Mouse (Mus musculus) heart, adult 2 months (tissue): ENCODE data around the gene Muc3. TPM values are rescaled to one million over a fixed set of nuclear protein-coding genes. Genes with fewer than 3 reads are reported as not detected.

Experiments used
- DNase-seq, 2 experiments: peaks; one replicate each; pipeline ENCODE4 v3.0.0; 2021
- H3K27ac ChIP-seq: fragments of 200-600 bp; 2 replicates; pipeline ENCODE4 v1.8.1; 2022
- H3K27me3 ChIP-seq: fragments of 200-500 bp; 2 replicates; pipeline ENCODE4 v1.6.1; 2012; ENCODE audit warnings: mild to moderate bottlenecking, low read length, inconsistent platforms, mixed read lengths; ENCODE audit not compliant: control insufficient read depth, insufficient read depth
- H3K36me3 ChIP-seq: fragments of 200-500 bp; 2 replicates; pipeline ENCODE4 v1.6.1; 2012; ENCODE audit warnings: low read length, inconsistent platforms; ENCODE audit not compliant: control insufficient read depth, insufficient read depth
- H3K4me1 ChIP-seq: fragments of 200-500 bp; 2 replicates; pipeline ENCODE4 v1.6.1; 2011; ENCODE audit warnings: low read length; ENCODE audit not compliant: control insufficient read depth, insufficient read depth
- H3K4me3 ChIP-seq: fragments of 200-600 bp; 2 replicates; pipeline ENCODE4 v1.8.1; 2022
- H3K79me2 ChIP-seq: fragments of 200-500 bp; replicated peaks from 2 replicates; pipeline ENCODE4 v1.6.1; 2012; ENCODE audit warnings: mild to moderate bottlenecking, inconsistent platforms, low read length, moderate library complexity, mixed read lengths; ENCODE audit not compliant: control insufficient read depth, insufficient read depth
- H3K9ac ChIP-seq: fragments of 200-500 bp; 2 replicates; pipeline ENCODE4 v1.6.1; 2012; ENCODE audit warnings: low read depth, mild to moderate bottlenecking, control low read depth, inconsistent platforms, low read length, mixed read lengths
- CTCF ChIP-seq: fragments of 200-600 bp; IDR thresholded peaks from 2 replicates; pipeline ENCODE4 v1.8.1; 2022; ENCODE audit warnings: antibody characterized with exemption, mild to moderate bottlenecking, moderate library complexity
- EP300 ChIP-seq: fragments of 200-500 bp; IDR thresholded peaks from 2 replicates; pipeline ENCODE4 v1.6.1; 2011; ENCODE audit warnings: low read depth, low read length, control low read depth; ENCODE audit not compliant: insufficient read depth
- POLR2A ChIP-seq: fragments of 200-500 bp; IDR thresholded peaks from 2 replicates; pipeline ENCODE4 v1.6.1; 2011; ENCODE audit warnings: mild to moderate bottlenecking, low read depth, low read length, control low read depth; ENCODE audit not compliant: insufficient read depth
- WGBS: fragments of 180-500 bp; shearing (Covaris S2); methylation state at CpG from one replicate; pipeline ENCODE4 v1.1.7; 2018; 5-methylcytosine and 5-hydroxymethylcytosine counted together
- intact Hi-C: fragments of 180-260 bp; cut with DNase I; formaldehyde crosslinking; loops from one replicate; pipeline ENCODE4 v1.15.1; 2025
- polyA plus RNA-seq: library from polyadenylated mRNA; depleted of rRNA; stranded (reverse); fragments of >200 nt; gene quantifications from 2 replicates; pipeline ENCODE4 v1.2.3, GENCODE M21; 2012
- total RNA-seq, 2 experiments: library from RNA; stranded (reverse); gene quantifications; 2 replicates each; pipeline ENCODE4 v1.2.3; 2021

The Muc3 gene
- total and polyA plus RNA-seq, 3 experiments = not detected

GRCm38 (mm10) chr5:137179646-137180374, 30.7 kb upstream of the Muc3 start:
- Histone ChIP-seq H3K27me3 (no peaks in the 10 kb centered on the region; the same call in 1 of the 2 replicates), H3K4me1 (no peaks in the 10 kb centered on the region), H3K36me3 (no peaks in the 10 kb centered on the region), H3K27ac (no peak overlapping the region), H3K79me2 (no peaks in the 10 kb centered on the region), H3K9ac (no peak overlapping the region), H3K4me3 (no peak overlapping the region)
- intact Hi-C loops = no loop called here
- TF ChIP-seq EP300 = no peak
- no peak for TF ChIP-seq CTCF
- TF ChIP-seq POLR2A = no peak
- no peak for DNase-seq
- 67% methylated on average over 8 of the region's 8 CpGs for WGBS

GRCm38 (mm10) chr5:137173967-137174366, 24.8 kb upstream of the Muc3 start:
- no peak for DNase-seq
- H3K4me1 ChIP-seq = no peaks in the 10 kb centered on the region
- no peak overlapping the region for H3K27ac ChIP-seq
- intact Hi-C loops = no loop called here
- H3K27me3 ChIP-seq = no peaks in the 10 kb centered on the region
- TF ChIP-seq CTCF = no peak
- no peak for TF ChIP-seq EP300
- no peak for TF ChIP-seq POLR2A
- no peaks in the 10 kb centered on the region for H3K36me3 ChIP-seq
- H3K4me3 ChIP-seq = no peak overlapping the region
- H3K9ac ChIP-seq = no peak overlapping the region
- 67% methylated on average over 6 of the region's 6 CpGs for WGBS
- no peaks in the 10 kb centered on the region for H3K79me2 ChIP-seq

- no peaks in the 10 kb centered on the region for H3K27me3 ChIP-seq
- no peaks in the 10 kb centered on the region for H3K79me2 ChIP-seq
- no peaks in the 10 kb centered on the region for H3K4me1 ChIP-seq
- intact Hi-C loops = no loop called here
- H3K4me3 ChIP-seq = no peak overlapping the region
- TF ChIP-seq EP300 (no peak), POLR2A (no peak), CTCF (no peak)
- H3K27ac ChIP-seq = no peak overlapping the region
- 16% methylated on average over 1 of the region's 1 CpGs for WGBS
- DNase-seq = no peak
- no peak overlapping the region for H3K9ac ChIP-seq
- H3K36me3 ChIP-seq = no peaks in the 10 kb centered on the region
These were observed 23.5 kb upstream of the Muc3 start for GRCm38 (mm10) chr5:137172591-137172990.

DNA sequence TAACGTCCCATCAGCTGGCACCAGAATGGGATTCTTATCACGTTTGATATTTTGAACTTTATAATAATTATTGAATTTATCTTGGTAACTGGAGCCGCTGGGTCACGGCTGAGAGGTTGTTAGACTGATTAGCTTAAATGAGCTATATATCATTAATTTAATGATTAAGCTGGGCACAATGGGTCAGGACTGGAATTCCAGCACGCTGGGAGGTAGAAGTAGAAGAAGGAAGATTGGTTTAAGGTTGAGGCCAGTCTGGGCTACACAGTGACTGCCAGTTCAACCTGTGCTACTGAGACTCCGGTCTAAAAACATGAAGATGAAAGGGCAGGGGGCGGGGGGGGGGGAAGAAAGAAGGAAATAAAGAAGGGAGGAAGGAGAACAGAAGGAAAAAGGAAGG, 22.4 kb upstream of the Muc3 start:
- Histone ChIP-seq H3K4me1 (no peaks in the 10 kb centered on the region), H3K36me3 (no peaks in the 10 kb centered on the region), H3K79me2 (no peaks in the 10 kb centered on the region), H3K27me3 (no peaks in the 10 kb centered on the region), H3K9ac (no peak overlapping the region), H3K4me3 (no peak overlapping the region), H3K27ac (no peak overlapping the region)
- DNase-seq = no peak
- TF ChIP-seq POLR2A (no peak), CTCF (no peak), EP300 (no peak)
- intact Hi-C loops = no loop called here
- WGBS = 65% methylated on average over 7 of the region's 7 CpGs

DNA sequence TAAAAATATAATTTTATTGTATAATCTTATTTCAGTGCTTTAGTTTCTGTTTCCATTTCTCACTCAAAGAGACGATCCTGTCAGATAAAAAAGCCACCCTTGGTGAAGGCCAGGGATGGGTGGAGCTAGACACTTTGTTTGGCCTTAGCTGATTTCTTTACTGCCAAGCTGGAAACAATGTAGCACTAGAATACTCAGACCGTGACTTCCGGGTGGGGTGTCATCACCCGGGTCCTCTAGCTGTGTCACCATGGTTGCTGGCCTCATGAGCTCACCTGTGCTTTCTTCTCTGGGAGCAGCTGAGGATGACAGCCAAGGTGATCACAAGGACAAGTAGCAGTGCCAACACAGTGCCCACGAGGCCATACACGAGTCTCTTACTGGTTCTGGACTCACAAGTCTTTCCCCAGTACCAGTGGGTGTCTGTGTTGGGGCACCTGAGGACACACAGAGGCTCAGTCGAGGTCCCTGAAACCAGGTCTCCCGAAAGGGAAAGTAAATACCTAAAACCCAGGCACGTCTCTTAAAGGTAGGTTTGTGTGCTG, 21.8 kb upstream of the Muc3 start:
- no peaks in the 10 kb centered on the region for H3K36me3 ChIP-seq
- intact Hi-C loops = no loop called here
- TF ChIP-seq POLR2A (no peak), EP300 (no peak), CTCF (no peak)
- no peaks in the 10 kb centered on the region for H3K27me3 ChIP-seq
- no peak overlapping the region for H3K27ac ChIP-seq
- H3K79me2 ChIP-seq = no peaks in the 10 kb centered on the region
- H3K9ac ChIP-seq = no peak overlapping the region
- no peaks in the 10 kb centered on the region for H3K4me1 ChIP-seq
- WGBS = 60% methylated on average over 9 of the region's 9 CpGs
- no peak overlapping the region for H3K4me3 ChIP-seq
- DNase-seq = no peak

GRCm38 (mm10) chr5:137167539-137167938, 18.4 kb upstream of the Muc3 start:
- Histone ChIP-seq H3K4me3 (no peak overlapping the region), H3K36me3 (no peaks in the 10 kb centered on the region), H3K27me3 (peaks cover 1% of the 10 kb centered on the region; the same call in 1 of the 2 replicates), H3K27ac (no peak overlapping the region), H3K4me1 (no peaks in the 10 kb centered on the region), H3K9ac (no peak overlapping the region), H3K79me2 (no peaks in the 10 kb centered on the region)
- no peak for DNase-seq
- intact Hi-C loops = no loop called here
- TF ChIP-seq EP300 (no peak), POLR2A (no peak), CTCF (no peak)
- WGBS = 59% methylated on average over 6 of the region's 6 CpGs
